Mouse (Mus musculus) cerebellum, postnatal 25 days (tissue): Measurements from ENCODE around the gene Ebf1.

ENCODE experiments used
- DNase-seq, 2 experiments: peaks; one replicate each; pipeline ENCODE4 v3.0.0; 2021; ENCODE audit warnings: mixed read lengths in 2 of 2

Gene Ebf1

GRCm38 (mm10) chr11:44852921-44853320 lies 235.8 kb downstream of the Ebf1 start:
- DNase-seq, result no peak

- DNase-seq, result peak in 1 of 2 experiments; percentile 20
Observed at GRCm38 (mm10) chr11:44854496-44854895, 237.4 kb downstream of the Ebf1 start.

- DNase-seq, result no peak
Observed at GRCm38 (mm10) chr11:44861108-44861507, 244.0 kb downstream of the Ebf1 start.

- no peak for DNase-seq
Observed at GRCm38 (mm10) chr11:44863910-44864309, 246.8 kb downstream of the Ebf1 start.

- peak; percentile 75 to 81 for DNase-seq
Observed at GRCm38 (mm10) chr11:44866476-44867149, 249.5 kb downstream of the Ebf1 start.

GRCm38 (mm10) chr11:44867433-44867832 lies 250.3 kb downstream of the Ebf1 start:
- no peak for DNase-seq

- no peak for DNase-seq
Observed at GRCm38 (mm10) chr11:44873876-44874275, 256.8 kb downstream of the Ebf1 start.

- DNase-seq, result peak in 1 of 2 experiments; percentile 30
Observed at GRCm38 (mm10) chr11:44875171-44875570, 258.1 kb downstream of the Ebf1 start.

- no peak for DNase-seq
Observed at GRCm38 (mm10) chr11:44881056-44881683, 264.1 kb downstream of the Ebf1 start.

- DNase-seq, result no peak
Observed at GRCm38 (mm10) chr11:44882476-44882970, 265.4 kb downstream of the Ebf1 start.

GRCm38 (mm10) chr11:44884337-44884736 lies 267.2 kb downstream of the Ebf1 start:
- DNase-seq, result no peak

- no peak for DNase-seq
Observed at GRCm38 (mm10) chr11:44886897-44887296, 269.8 kb downstream of the Ebf1 start.

- DNase-seq, result no peak
Observed at GRCm38 (mm10) chr11:44887691-44888090, 270.6 kb downstream of the Ebf1 start.

- DNase-seq, result no peak
Observed at GRCm38 (mm10) chr11:44888390-44888789, 271.3 kb downstream of the Ebf1 start.

GRCm38 (mm10) chr11:44892814-44893521 lies 275.9 kb downstream of the Ebf1 start:
- peak; percentile 19 to 29 for DNase-seq

GRCm38 (mm10) chr11:44893986-44894385 lies 276.9 kb downstream of the Ebf1 start:
- no peak for DNase-seq

GRCm38 (mm10) chr11:44894798-44895197 lies 277.7 kb downstream of the Ebf1 start:
- no peak for DNase-seq

GRCm38 (mm10) chr11:44895893-44896292 lies 278.8 kb downstream of the Ebf1 start:
- DNase-seq, result no peak

- no peak for DNase-seq
Observed at GRCm38 (mm10) chr11:44897140-44897665, 280.1 kb downstream of the Ebf1 start.

- no peak for DNase-seq
Observed at GRCm38 (mm10) chr11:44899554-44899953, 282.4 kb downstream of the Ebf1 start.

- DNase-seq, result peak; percentile 24 to 42
Observed at GRCm38 (mm10) chr11:44899965-44900364, 282.8 kb downstream of the Ebf1 start.

- no peak for DNase-seq
Observed at GRCm38 (mm10) chr11:44900496-44900895, 283.4 kb downstream of the Ebf1 start.

GRCm38 (mm10) chr11:44901715-44902114 lies 284.6 kb downstream of the Ebf1 start:
- no peak for DNase-seq
